25 mouse cellular contexts compared by ENCODE assay signal in the genomic region with DNA sequence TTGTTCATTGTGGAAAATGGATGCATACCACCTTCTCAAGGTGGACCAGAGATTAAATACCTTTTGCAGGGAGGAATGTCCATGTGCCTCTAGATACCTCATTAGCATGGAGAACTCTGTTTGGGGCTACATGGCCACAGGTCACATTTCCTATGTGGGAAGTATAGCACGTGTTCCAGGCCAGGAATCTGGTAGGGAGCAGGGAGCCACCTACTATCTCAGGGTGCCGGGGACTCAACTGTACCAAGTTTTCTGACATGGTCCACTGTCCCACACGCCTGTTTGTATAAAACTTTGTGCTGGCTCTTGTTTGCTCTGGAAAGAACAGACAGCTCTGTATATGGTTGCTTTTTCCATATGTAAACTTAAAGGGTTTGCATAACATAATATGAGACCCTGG.
"Had no signal": no experiment of that assay in that cellular context is flagged by ENCODE, and none has a peak within 500 bp of the region (broad histone marks: within the 10 kb centered on the region; RNA-seq: fewer than 3 reads in every experiment).

No protein-coding gene starts in this region.

- H3K27ac ChIP-seq: gastrocnemius, adult 2 months; heart, adult 2 months; heart, embryonic 13.5 days; heart, embryonic 15.5 days; hindbrain, embryonic 10.5 days; hindbrain, embryonic 12.5 days; hindbrain, embryonic 14.5 days; intestine, embryonic 15.5 days; left cerebral cortex, adult 2 months; limb, embryonic 10.5 days; limb, embryonic 12.5 days had no signal

- H3K9ac ChIP-seq: heart, embryonic 13.5 days; heart, embryonic 15.5 days; hindbrain, embryonic 12.5 days; hindbrain, embryonic 14.5 days; intestine, embryonic 15.5 days; limb, embryonic 12.5 days had no signal

- ATAC-seq: forebrain, embryonic 16.5 days; hindbrain, embryonic 16.5 days; inflammation-experienced regulatory T-cells, adult 6 months; intestine, embryonic 15.5 days; intestine, postnatal 0 days had no signal

- H3K4me1 ChIP-seq: heart, embryonic 13.5 days; heart, embryonic 15.5 days; hindbrain, embryonic 10.5 days; hindbrain, embryonic 12.5 days; intestine, embryonic 15.5 days; limb, embryonic 10.5 days; limb, embryonic 12.5 days had no signal

- H3K9me3 ChIP-seq: heart, embryonic 13.5 days; heart, embryonic 15.5 days; hindbrain, embryonic 10.5 days; hindbrain, embryonic 12.5 days; intestine, embryonic 15.5 days; limb, embryonic 10.5 days; limb, embryonic 12.5 days had no signal

- H3K4me2 ChIP-seq: heart, embryonic 11.5 days; heart, embryonic 13.5 days; heart, embryonic 15.5 days; hindbrain, embryonic 12.5 days; hindbrain, embryonic 14.5 days; intestine, embryonic 15.5 days; limb, embryonic 12.5 days had no signal

- DNase-seq: gastrocnemius, adult 2 months; gastrocnemius, postnatal 10 days; gastrocnemius, postnatal 25 days; heart, adult 2 months; heart, postnatal 4 days; kidney, adult 18-20 months; kidney, adult 8-10 months; kidney, postnatal 10 days; kidney, postnatal 25 days; kidney, postnatal 4 days had no signal

- H3K27me3 ChIP-seq: heart, embryonic 13.5 days; heart, embryonic 15.5 days; hindbrain, embryonic 12.5 days; intestine, embryonic 15.5 days; limb, embryonic 12.5 days had no signal

- H3K4me3 ChIP-seq: gastrocnemius, adult 2 months; heart, adult 2 months; heart, embryonic 13.5 days; heart, embryonic 15.5 days; hindbrain, embryonic 10.5 days; hindbrain, embryonic 12.5 days; intestine, embryonic 15.5 days; layer of hippocampus, adult 2 months; left cerebral cortex, adult 2 months; limb, embryonic 10.5 days; limb, embryonic 12.5 days had no signal
